Mouse (Mus musculus) heart, postnatal 0 days (tissue): ENCODE measurements around the gene Itga10. TPM values are rescaled to one million over a fixed set of nuclear protein-coding genes. Genes with fewer than 3 reads are reported as not detected.
"Not testable (repeated sequence)": the region's sequence is repeated elsewhere in the genome, so short reads cannot be mapped to it uniquely, and the experiment has no call there.

Source experiments
- ATAC-seq: fragments of 200-750 bp; cut with Nextera tagmentation; 2 replicates; pipeline ENCODE4 v1.8.0; 2017; ENCODE audit warnings: low read depth, moderate number of reproducible peaks, moderate library complexity; ENCODE audit not compliant: insufficient read depth
- DNase-seq: peaks from one replicate; pipeline ENCODE4 v3.0.0-alpha.2; 2016; ENCODE audit warnings: low spot score
- H3K27ac ChIP-seq: fragments of 300-500 bp; sonication (generic); 2 replicates; pipeline ENCODE4 v1.5.1; 2014; ENCODE audit warnings: low read depth, mild to moderate bottlenecking
- H3K27me3 ChIP-seq: fragments of 300-500 bp; sonication (generic); 2 replicates; pipeline ENCODE4 v1.6.1; 2014; ENCODE audit warnings: low read length, mixed read lengths; ENCODE audit not compliant: control insufficient read depth, insufficient read depth
- H3K36me3 ChIP-seq: fragments of 300-500 bp; sonication (generic); replicated peaks from 2 replicates; pipeline ENCODE4 v1.6.1; 2014; ENCODE audit warnings: low read length, mixed read lengths; ENCODE audit not compliant: control insufficient read depth, insufficient read depth
- H3K4me1 ChIP-seq: fragments of 300-500 bp; sonication (generic); 2 replicates; pipeline ENCODE4 v1.6.1; 2014; ENCODE audit warnings: antibody characterized with exemption; ENCODE audit not compliant: control insufficient read depth, insufficient read depth
- H3K4me2 ChIP-seq: fragments of 300-500 bp; sonication (generic); 2 replicates; pipeline ENCODE4 v1.6.1; 2014; ENCODE audit warnings: low read depth, mild to moderate bottlenecking, low read length, moderate library complexity
- H3K4me3 ChIP-seq: fragments of 300-500 bp; sonication (generic); 2 replicates; pipeline ENCODE4 v1.5.1; 2014; ENCODE audit warnings: low read depth, low read length
- H3K9ac ChIP-seq: fragments of 300-500 bp; sonication (generic); replicated peaks from 2 replicates; pipeline ENCODE4 v1.6.1; 2014; ENCODE audit warnings: low read depth, low read length, mixed read lengths
- H3K9me3 ChIP-seq: fragments of 300-500 bp; sonication (generic); replicated peaks from 2 replicates; pipeline ENCODE4 v1.6.1; 2016; ENCODE audit warnings: low read length; ENCODE audit not compliant: control insufficient read depth
- CTCF ChIP-seq: IDR thresholded peaks from 2 replicates; pipeline ENCODE4 v1.5.1; 2016; ENCODE audit warnings: antibody characterized with exemption, control low read depth, low read depth
- EP300 ChIP-seq: IDR thresholded peaks from 2 replicates; pipeline ENCODE4 v1.6.1; 2016; ENCODE audit warnings: antibody characterized with exemption, low read depth
- WGBS: fragments of 180-500 bp; shearing (Covaris S2); extraction: QIAGEN DNeasy Blood & Tissue Kit; methylation state at CpG from one replicate; pipeline ENCODE4 v1.1.7; 2014; 5-methylcytosine and 5-hydroxymethylcytosine counted together
- polyA plus RNA-seq: library from polyadenylated mRNA; unstranded; fragments of >200 nt; fragmentation: Nextera tagmentation; extraction: Ambion mirVana; gene quantifications from 2 replicates; pipeline ENCODE4 v1.2.1, GENCODE M21; 2015
- total RNA-seq: library from RNA; depleted of rRNA; stranded (reverse); fragments of >200 nt; gene quantifications from 2 replicates; pipeline ENCODE4 v1.2.3, GENCODE M21; 2014; ENCODE audit warnings: low replicate concordance

Gene Itga10
- total and polyA plus RNA-seq, 2 experiments from 2014 or later: 0.45 to 4.2 TPM

GRCm38 (mm10) chr3:96683496-96683895 is 38.1 kb downstream of the Itga10 start:
- no peak for DNase-seq
- H3K9ac ChIP-seq: no peak overlapping the region
- WGBS: 93% methylated on average over 3 of the region's 3 CpGs
- H3K4me1 ChIP-seq: no peaks in the 10 kb centered on the region
- ATAC-seq: no peak
- no peaks in the 10 kb centered on the region for H3K9me3 ChIP-seq
- H3K36me3 ChIP-seq: no peaks in the 10 kb centered on the region
- TF ChIP-seq CTCF (no peak), EP300 (no peak)
- peaks cover 35% of the 10 kb centered on the region for H3K27me3 ChIP-seq
- no peak overlapping the region for H3K27ac ChIP-seq
- no peak overlapping the region for H3K4me3 ChIP-seq
- H3K4me2 ChIP-seq: no peak overlapping the region

- no peak for ATAC-seq
- DNase-seq: no peak
- H3K9ac ChIP-seq: no peak overlapping the region
- H3K9me3 ChIP-seq: no peaks in the 10 kb centered on the region
- H3K4me3 ChIP-seq: peak overlapping the region; percentile 21
- TF ChIP-seq CTCF: no peak
- TF ChIP-seq EP300: no peak
- H3K4me2 ChIP-seq: peak overlapping the region; percentile 48
- 40% methylated on average over 17 of the region's 17 CpGs for WGBS
- H3K27ac ChIP-seq: no peak overlapping the region
- no peaks in the 10 kb centered on the region for H3K36me3 ChIP-seq
- peaks cover 35% of the 10 kb centered on the region for H3K27me3 ChIP-seq
- H3K4me1 ChIP-seq: no peaks in the 10 kb centered on the region
These were observed 38.9 kb downstream of the Itga10 start for GRCm38 (mm10) chr3:96684151-96684821.

GRCm38 (mm10) chr3:96684822-96685156 is 39.4 kb downstream of the Itga10 start:
- no peak for DNase-seq
- no peak for ATAC-seq
- peak overlapping the region; percentile 21 for H3K4me3 ChIP-seq
- peak overlapping the region; percentile 48 for H3K4me2 ChIP-seq
- 0 out of 2 replicates have a peak overlapping the region, but pooled peaks have one; percentile 6 for H3K9ac ChIP-seq
- H3K27ac ChIP-seq: no peak overlapping the region
- no peak for TF ChIP-seq EP300
- no peak for TF ChIP-seq CTCF
- H3K36me3 ChIP-seq: no peaks in the 10 kb centered on the region
- H3K9me3 ChIP-seq: no peaks in the 10 kb centered on the region
- no peaks in the 10 kb centered on the region for H3K4me1 ChIP-seq
- peaks cover 31% of the 10 kb centered on the region for H3K27me3 ChIP-seq
- WGBS: 13% methylated on average over 28 of the region's 28 CpGs

GRCm38 (mm10) chr3:96686057-96686456 is 40.7 kb downstream of the Itga10 start:
- not testable (repeated sequence) for H3K4me3 ChIP-seq, H3K36me3 ChIP-seq, H3K9ac ChIP-seq, ATAC-seq, H3K9me3 ChIP-seq, H3K27ac ChIP-seq, H3K4me2 ChIP-seq, H3K4me1 ChIP-seq, DNase-seq
- 87% methylated on average over 5 of the region's 5 CpGs for WGBS
- peaks cover 27% of the 10 kb centered on the region; the same call in 1 of the 2 replicates for H3K27me3 ChIP-seq

- H3K27ac ChIP-seq: no peak overlapping the region
- no peaks in the 10 kb centered on the region for H3K4me1 ChIP-seq
- no peak overlapping the region for H3K4me3 ChIP-seq
- DNase-seq (no peak), ATAC-seq (no peak)
- no peak overlapping the region for H3K9ac ChIP-seq
- no peaks in the 10 kb centered on the region for H3K36me3 ChIP-seq
- WGBS: 70% methylated on average over 11 of the region's 11 CpGs
- H3K9me3 ChIP-seq: no peaks in the 10 kb centered on the region
- TF ChIP-seq CTCF (no peak), EP300 (no peak)
- H3K27me3 ChIP-seq: peaks cover 19% of the 10 kb centered on the region; the same call in 1 of the 2 replicates
- H3K4me2 ChIP-seq: no peak overlapping the region
These were observed 43.5 kb downstream of the Itga10 start for GRCm38 (mm10) chr3:96688854-96689253.

GRCm38 (mm10) chr3:96690298-96690697 is 44.9 kb downstream of the Itga10 start:
- no peak for ATAC-seq
- peak; percentile 41 for TF ChIP-seq CTCF
- no peak for TF ChIP-seq EP300
- H3K36me3 ChIP-seq: no peaks in the 10 kb centered on the region
- H3K9ac ChIP-seq: no peak overlapping the region
- peaks cover 7% of the 10 kb centered on the region; the same call in 1 of the 2 replicates for H3K27me3 ChIP-seq
- no peaks in the 10 kb centered on the region for H3K9me3 ChIP-seq
- H3K4me3 ChIP-seq: no peak overlapping the region
- H3K4me1 ChIP-seq: no peaks in the 10 kb centered on the region
- 57% methylated on average over 3 of the region's 3 CpGs for WGBS
- no peak for DNase-seq
- no peak overlapping the region for H3K4me2 ChIP-seq
- no peak overlapping the region for H3K27ac ChIP-seq
